10 mouse cellular contexts compared by ENCODE assay signal in the genomic region with DNA sequence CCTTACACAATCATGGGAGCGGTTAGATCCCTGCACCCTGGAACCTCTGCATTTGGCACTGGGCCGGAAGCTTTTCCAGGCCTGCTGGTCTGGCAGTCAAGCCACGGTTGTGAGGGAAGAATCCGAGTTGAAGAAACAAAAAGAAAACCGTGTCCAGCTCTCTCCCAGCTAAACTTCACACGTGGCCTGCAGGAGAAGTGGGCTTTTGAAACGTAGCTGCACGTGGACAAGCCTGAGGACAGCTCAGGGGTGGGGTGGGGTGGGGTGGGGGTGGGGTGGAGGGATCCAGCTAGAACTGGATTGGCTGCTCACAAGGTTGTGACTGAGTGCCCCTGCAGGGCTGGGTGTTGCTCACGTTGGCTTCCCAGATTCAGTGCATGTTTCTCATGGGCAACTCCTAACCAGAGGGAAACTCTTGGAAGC. TPM values are rescaled to one million over a fixed set of nuclear protein-coding genes. Genes with fewer than 3 reads are reported as not detected.
DNase-seq lines count a peak whose midpoint lies in the region; ATAC-seq lines count a peak whose summit lies in the region.
"Had no signal": no experiment of that assay in that cellular context is flagged by ENCODE, and none has a peak within 500 bp of the region (broad histone marks: within the 10 kb centered on the region; RNA-seq: fewer than 3 reads in every experiment).

No protein-coding gene starts in this region.

- intact Hi-C loops in gastrocnemius, postnatal 14 days (cut with DNase I; ENCODE audit: low total_unique reads): no loop called here

- peak; percentile 16 for DNase-seq in embryonic facial prominence, embryonic 14.5 days (ENCODE audit: low spot score)
- no peak for DNase-seq in embryonic facial prominence, embryonic 10.5 days (ENCODE audit: low spot score)
- peak; percentile 76 for DNase-seq in gastrocnemius, postnatal 14 days
- DNase-seq: left cerebral cortex, postnatal 4 days had no signal

- peaks cover 1% of the 10 kb centered on the region; the same call in 1 of the 2 replicates for H3K36me3 ChIP-seq in embryonic facial prominence, embryonic 14.5 days (ENCODE audit: control insufficient read depth, insufficient read depth, low read length)
- no peaks in the 10 kb centered on the region; the same call in 1 of the 2 replicates for H3K36me3 ChIP-seq in embryonic facial prominence, embryonic 10.5 days (replicated peaks)
- H3K36me3 ChIP-seq in intestine, embryonic 15.5 days: no peaks in the 10 kb centered on the region
- H3K36me3 ChIP-seq in lung, embryonic 15.5 days: no peaks in the 10 kb centered on the region

- H3K4me1 ChIP-seq in embryonic facial prominence, embryonic 14.5 days (ENCODE audit: control insufficient read depth, insufficient read depth, low read length): no peaks in the 10 kb centered on the region
- H3K4me1 ChIP-seq in embryonic facial prominence, embryonic 10.5 days: 0 out of 2 replicates have a peak, but pooled peaks cover 8% of the 10 kb centered on the region
- 0 out of 2 replicates have a peak, but pooled peaks cover 3% of the 10 kb centered on the region for H3K4me1 ChIP-seq in intestine, embryonic 15.5 days (replicated peaks)
- H3K4me1 ChIP-seq in lung, embryonic 15.5 days: 0 out of 2 replicates have a peak, but pooled peaks cover 9% of the 10 kb centered on the region
- H3K4me1 ChIP-seq: neural tube, embryonic 12.5 days had no signal

- no peaks in the 10 kb centered on the region for H3K9me3 ChIP-seq in embryonic facial prominence, embryonic 14.5 days (ENCODE audit: control insufficient read depth, low read length)
- H3K9me3 ChIP-seq in embryonic facial prominence, embryonic 10.5 days: no peaks in the 10 kb centered on the region
- H3K9me3 ChIP-seq in intestine, embryonic 15.5 days: no peaks in the 10 kb centered on the region
- no peaks in the 10 kb centered on the region for H3K9me3 ChIP-seq in lung, embryonic 15.5 days
- H3K9me3 ChIP-seq: neural tube, embryonic 12.5 days had no signal

- 27% methylated on average over 9 of the region's 9 CpGs for WGBS in embryonic facial prominence, embryonic 14.5 days
- 36% methylated on average over 9 of the region's 9 CpGs for WGBS in embryonic facial prominence, embryonic 10.5 days
- 24% methylated on average over 9 of the region's 9 CpGs for whole genome bisulfite sequencing in intestine, embryonic 15.5 days
- WGBS in lung, embryonic 15.5 days: 18% methylated on average over 9 of the region's 9 CpGs

- H3K9ac ChIP-seq in embryonic facial prominence, embryonic 14.5 days (ENCODE audit: low read depth, low read length): no peak overlapping the region
- H3K9ac ChIP-seq in intestine, embryonic 15.5 days: no peak overlapping the region
- no peak overlapping the region for H3K9ac ChIP-seq in lung, embryonic 15.5 days
- H3K9ac ChIP-seq: neural tube, embryonic 12.5 days had no signal

- H3K27ac ChIP-seq in embryonic facial prominence, embryonic 14.5 days (replicated peaks; ENCODE audit: low read depth, low read length): no peak overlapping the region
- no peak overlapping the region; the same call in 1 of the 2 replicates for H3K27ac ChIP-seq in embryonic facial prominence, embryonic 10.5 days (replicated peaks)
- H3K27ac ChIP-seq in intestine, embryonic 15.5 days: no peak overlapping the region
- peak overlapping the region; percentile 16; the same call in 1 of the 2 replicates for H3K27ac ChIP-seq in lung, embryonic 15.5 days
- H3K27ac ChIP-seq: neural tube, embryonic 12.5 days had no signal

- ATAC-seq in embryonic facial prominence, embryonic 14.5 days (ENCODE audit: low read depth): no peak
- peak; percentile 86 for ATAC-seq in intestine, embryonic 15.5 days
- 0 out of 2 replicates have a peak, but pooled peaks have one; percentile 66 for ATAC-seq in lung, embryonic 15.5 days (ENCODE audit: borderline replicate concordance, extremely low read depth, low FRiP score, low TSS enrichment)
- ATAC-seq in erythroid progenitor cell, adult 5-6 weeks (replicated peaks; ENCODE audit: low FRiP score, poor library complexity, severe bottlenecking): no peak
- no peak for ATAC-seq in inflammation-experienced regulatory T-cells, adult 6 months
- no peak for ATAC-seq in megakaryocyte, adult 5-6 weeks (ENCODE audit: poor library complexity, severe bottlenecking)

- no peak overlapping the region for H3K4me3 ChIP-seq in embryonic facial prominence, embryonic 14.5 days (ENCODE audit: low read depth, low read length)
- no peak overlapping the region for H3K4me3 ChIP-seq in embryonic facial prominence, embryonic 10.5 days
- H3K4me3 ChIP-seq in intestine, embryonic 15.5 days (replicated peaks): no peak overlapping the region
- no peak overlapping the region for H3K4me3 ChIP-seq in lung, embryonic 15.5 days
- H3K4me3 ChIP-seq: neural tube, embryonic 12.5 days had no signal

- H3K4me2 ChIP-seq in embryonic facial prominence, embryonic 14.5 days (ENCODE audit: low read depth, low read length): no peak overlapping the region
- no peak overlapping the region for H3K4me2 ChIP-seq in intestine, embryonic 15.5 days (replicated peaks)
- no peak overlapping the region for H3K4me2 ChIP-seq in lung, embryonic 15.5 days
- H3K4me2 ChIP-seq: neural tube, embryonic 12.5 days had no signal

- H3K27me3 ChIP-seq in embryonic facial prominence, embryonic 14.5 days (replicated peaks; ENCODE audit: control insufficient read depth, insufficient read depth, low read length): no peaks in the 10 kb centered on the region
- H3K27me3 ChIP-seq in embryonic facial prominence, embryonic 10.5 days (replicated peaks; ENCODE audit: low read depth, poor library complexity, severe bottlenecking): no peaks in the 10 kb centered on the region
- H3K27me3 ChIP-seq in intestine, embryonic 15.5 days (replicated peaks): no peaks in the 10 kb centered on the region
- H3K27me3 ChIP-seq in lung, embryonic 15.5 days: no peaks in the 10 kb centered on the region
- H3K27me3 ChIP-seq: neural tube, embryonic 12.5 days had no signal

RNA-seq across cellular contexts. Expression of gene Olfr70, which starts 5.3 kb away (rescaled TPM):
- not detected in 2 replicates for polyA plus RNA-seq in embryonic facial prominence, embryonic 14.5 days (2014; fragmentation: Nextera tagmentation; extraction: Ambion mirVana)
- 0.07 TPM in 1 of 2 replicates, not detected in the other for polyA plus RNA-seq in embryonic facial prominence, embryonic 10.5 days (2016; fragmentation: Nextera tagmentation; extraction: Ambion mirVana)
- not detected for total RNA-seq in gastrocnemius, postnatal 14 days (2021)
- not detected in 2 replicates for polyA plus RNA-seq in intestine, embryonic 15.5 days (2015; fragmentation: Nextera tagmentation; extraction: Ambion mirVana)
- not detected in 2 replicates for polyA plus RNA-seq in lung, embryonic 15.5 days (2015; fragmentation: Nextera tagmentation; extraction: Ambion mirVana)
- not detected in 2 replicates for total RNA-seq in erythroid progenitor cell, adult 5-6 weeks (2015; ENCODE audit: low replicate concordance)
- total RNA-seq in erythroid progenitor cell, adult 5-6 weeks (2017; ENCODE audit: low replicate concordance): not detected in 2 replicates
- not detected for polyA plus RNA-seq in inflammation-experienced regulatory T-cells, adult 6 months (2017; shearing (Covaris generic))
- total RNA-seq in megakaryocyte, adult 5-6 weeks (2015): not detected in 2 replicates
- not detected in 2 replicates for total RNA-seq in megakaryocyte, adult 5-6 weeks (2017)
- total RNA-seq: left cerebral cortex, postnatal 4 days had no signal
- polyA plus RNA-seq: neural tube, embryonic 12.5 days had no signal

RNA-seq across cellular contexts. Expression of gene Olfr71, which starts 14.8 kb away (rescaled TPM):
- 0.10 and 0.37 TPM in 2 replicates for polyA plus RNA-seq in embryonic facial prominence, embryonic 14.5 days (2014; fragmentation: Nextera tagmentation; extraction: Ambion mirVana)
- not detected in 2 replicates for polyA plus RNA-seq in embryonic facial prominence, embryonic 10.5 days (2016; fragmentation: Nextera tagmentation; extraction: Ambion mirVana)
- not detected for total RNA-seq in gastrocnemius, postnatal 14 days (2021)
- not detected in 2 replicates for polyA plus RNA-seq in intestine, embryonic 15.5 days (2015; fragmentation: Nextera tagmentation; extraction: Ambion mirVana)
- polyA plus RNA-seq in lung, embryonic 15.5 days (2015; fragmentation: Nextera tagmentation; extraction: Ambion mirVana): not detected in 2 replicates
- not detected in 2 replicates for total RNA-seq in erythroid progenitor cell, adult 5-6 weeks (2015; ENCODE audit: low replicate concordance)
- not detected in 2 replicates for total RNA-seq in erythroid progenitor cell, adult 5-6 weeks (2017; ENCODE audit: low replicate concordance)
- not detected for polyA plus RNA-seq in inflammation-experienced regulatory T-cells, adult 6 months (2017; shearing (Covaris generic))
- total RNA-seq in megakaryocyte, adult 5-6 weeks (2015): not detected in 2 replicates
- not detected in 2 replicates for total RNA-seq in megakaryocyte, adult 5-6 weeks (2017)
- total RNA-seq: left cerebral cortex, postnatal 4 days had no signal
- polyA plus RNA-seq: neural tube, embryonic 12.5 days had no signal

RNA-seq across cellular contexts. Expression of gene Fam221b, which starts 26.3 kb away (rescaled TPM):
- polyA plus RNA-seq in embryonic facial prominence, embryonic 14.5 days (2014; fragmentation: Nextera tagmentation; extraction: Ambion mirVana): 3.9 and 4.3 TPM in 2 replicates
- 1.4 and 1.7 TPM in 2 replicates for polyA plus RNA-seq in embryonic facial prominence, embryonic 10.5 days (2016; fragmentation: Nextera tagmentation; extraction: Ambion mirVana)
- under 1 TPM; 0.16 to 0.20 TPM for total RNA-seq in gastrocnemius, postnatal 14 days (2021)
- polyA plus RNA-seq in intestine, embryonic 15.5 days (2015; fragmentation: Nextera tagmentation; extraction: Ambion mirVana): 2.9 and 3.6 TPM in 2 replicates
- 2.1 and 2.3 TPM in 2 replicates for polyA plus RNA-seq in lung, embryonic 15.5 days (2015; fragmentation: Nextera tagmentation; extraction: Ambion mirVana)
- not detected in 2 replicates for total RNA-seq in erythroid progenitor cell, adult 5-6 weeks (2015; ENCODE audit: low replicate concordance)
- 1.7 TPM in 1 of 2 replicates, not detected in the other for total RNA-seq in erythroid progenitor cell, adult 5-6 weeks (2017; ENCODE audit: low replicate concordance)
- 1 to 10 TPM; 2.8 to 3.7 (median 3.4) TPM for polyA plus RNA-seq in inflammation-experienced regulatory T-cells, adult 6 months (2017; shearing (Covaris generic))
- total RNA-seq in megakaryocyte, adult 5-6 weeks (2015): 0.11 TPM in 1 of 2 replicates, not detected in the other
- 0.20 and 0.33 TPM in 2 replicates for total RNA-seq in megakaryocyte, adult 5-6 weeks (2017)

RNA-seq across cellular contexts. Expression of gene Tmem8b, which starts 26.5 kb away (rescaled TPM):
- 2.7 and 3.4 TPM in 2 replicates for polyA plus RNA-seq in embryonic facial prominence, embryonic 14.5 days (2014; fragmentation: Nextera tagmentation; extraction: Ambion mirVana)
- 4.0 and 5.1 TPM in 2 replicates for polyA plus RNA-seq in embryonic facial prominence, embryonic 10.5 days (2016; fragmentation: Nextera tagmentation; extraction: Ambion mirVana)
- total RNA-seq in gastrocnemius, postnatal 14 days (2021): 1 to 10 TPM; 8.2 to 9.7 TPM
- polyA plus RNA-seq in intestine, embryonic 15.5 days (2015; fragmentation: Nextera tagmentation; extraction: Ambion mirVana): 3.3 and 3.5 TPM in 2 replicates
- 4.2 and 4.9 TPM in 2 replicates for polyA plus RNA-seq in lung, embryonic 15.5 days (2015; fragmentation: Nextera tagmentation; extraction: Ambion mirVana)
- 1.4 TPM in 1 of 2 replicates, not detected in the other for total RNA-seq in erythroid progenitor cell, adult 5-6 weeks (2015; ENCODE audit: low replicate concordance)
- total RNA-seq in erythroid progenitor cell, adult 5-6 weeks (2017; ENCODE audit: low replicate concordance): 0.64 TPM in 1 of 2 replicates, not detected in the other
- polyA plus RNA-seq in inflammation-experienced regulatory T-cells, adult 6 months (2017; shearing (Covaris generic)): 1 to 10 TPM in 1 of 3 experiments, under 1 TPM in 2; 0.87 to 1.0 (median 0.87) TPM
- total RNA-seq in megakaryocyte, adult 5-6 weeks (2015): 0.27 and 0.42 TPM in 2 replicates
- 0.04 and 0.16 TPM in 2 replicates for total RNA-seq in megakaryocyte, adult 5-6 weeks (2017)

RNA-seq across cellular contexts. Expression of gene Hrct1, which starts 31.7 kb away (rescaled TPM):
- 1.4 and 2.1 TPM in 2 replicates for polyA plus RNA-seq in embryonic facial prominence, embryonic 14.5 days (2014; fragmentation: Nextera tagmentation; extraction: Ambion mirVana)
- polyA plus RNA-seq in embryonic facial prominence, embryonic 10.5 days (2016; fragmentation: Nextera tagmentation; extraction: Ambion mirVana): 0.14 TPM in 1 of 2 replicates, not detected in the other
- total RNA-seq in gastrocnemius, postnatal 14 days (2021): 1 to 10 TPM; 1.9 to 2.7 TPM
- 0.98 and 1.4 TPM in 2 replicates for polyA plus RNA-seq in intestine, embryonic 15.5 days (2015; fragmentation: Nextera tagmentation; extraction: Ambion mirVana)
- 1.1 and 1.3 TPM in 2 replicates for polyA plus RNA-seq in lung, embryonic 15.5 days (2015; fragmentation: Nextera tagmentation; extraction: Ambion mirVana)
- total RNA-seq in erythroid progenitor cell, adult 5-6 weeks (2015; ENCODE audit: low replicate concordance): not detected in 2 replicates
- not detected in 2 replicates for total RNA-seq in erythroid progenitor cell, adult 5-6 weeks (2017; ENCODE audit: low replicate concordance)
- not detected for polyA plus RNA-seq in inflammation-experienced regulatory T-cells, adult 6 months (2017; shearing (Covaris generic))
- total RNA-seq in megakaryocyte, adult 5-6 weeks (2015): not detected in 2 replicates
- not detected in 2 replicates for total RNA-seq in megakaryocyte, adult 5-6 weeks (2017)

Comparison
In these comparisons a context has a peak if more than half of its experiments do, and no peak if none do; other contexts are left out.
1. ATAC-seq: peak in intestine, embryonic 15.5 days (single experiment) and lung, embryonic 15.5 days (single experiment); none in embryonic facial prominence, embryonic 14.5 days (single experiment), erythroid progenitor cell, adult 5-6 weeks (single experiment), inflammation-experienced regulatory T-cells, adult 6 months (single experiment) and megakaryocyte, adult 5-6 weeks (single experiment).